Mouse (Mus musculus): Measurements from ENCODE around the gene Il4ra.

Gene Il4ra

DNA sequence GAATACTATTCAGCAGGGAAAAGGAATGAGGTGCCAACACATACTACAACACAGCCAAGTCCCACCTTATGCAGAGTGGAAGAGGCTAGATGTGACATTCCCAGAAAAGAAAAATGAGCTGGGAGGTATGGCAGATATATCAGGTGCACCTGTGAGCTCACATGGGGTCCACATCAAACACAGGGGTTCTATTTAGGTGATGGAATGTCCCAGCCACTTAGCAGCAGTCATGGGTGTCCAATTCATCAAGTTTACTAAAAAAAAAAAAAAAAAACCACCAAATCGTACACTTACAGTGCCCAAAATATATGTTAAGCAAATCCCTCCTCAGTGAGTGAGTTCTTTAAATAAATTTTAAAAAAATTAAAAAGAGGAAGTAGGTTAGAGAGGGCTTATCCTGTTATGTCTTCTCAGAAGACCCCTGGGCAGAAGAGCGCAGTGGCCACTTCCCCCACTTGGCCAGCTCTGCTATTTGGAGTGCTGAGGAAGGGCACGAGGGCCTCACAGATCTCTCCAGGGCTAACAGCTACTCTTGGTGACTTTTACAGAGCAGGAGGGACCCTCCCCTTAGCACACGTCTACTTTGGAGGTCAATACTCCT, 47.6 kb downstream of the Il4ra start:
- peak; percentile 84 for DNase-seq (ENCODE audit: low read depth, low spot score)

DNA sequence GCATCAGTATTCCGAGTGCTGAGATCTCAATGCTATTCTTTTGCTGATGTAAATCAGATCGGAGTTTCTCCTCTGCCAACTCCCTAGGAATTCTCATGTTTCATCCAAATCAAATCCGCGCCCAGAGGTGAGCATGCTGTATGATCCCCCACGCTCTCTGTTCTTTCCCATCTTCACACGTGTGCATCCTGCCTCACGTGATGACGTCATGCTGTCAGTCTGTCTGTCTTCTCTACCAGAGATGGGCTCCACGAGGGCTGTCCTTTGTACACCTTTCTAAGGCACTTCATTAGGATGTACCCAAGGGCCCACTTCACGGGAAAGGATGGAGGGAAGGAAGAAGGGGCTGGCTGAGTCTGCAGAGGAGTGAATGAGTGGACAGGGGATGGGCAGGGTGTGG, 48.2 kb downstream of the Il4ra start:
- DNase-seq (ENCODE audit: low read depth, low spot score), result peak; percentile 46

DNA sequence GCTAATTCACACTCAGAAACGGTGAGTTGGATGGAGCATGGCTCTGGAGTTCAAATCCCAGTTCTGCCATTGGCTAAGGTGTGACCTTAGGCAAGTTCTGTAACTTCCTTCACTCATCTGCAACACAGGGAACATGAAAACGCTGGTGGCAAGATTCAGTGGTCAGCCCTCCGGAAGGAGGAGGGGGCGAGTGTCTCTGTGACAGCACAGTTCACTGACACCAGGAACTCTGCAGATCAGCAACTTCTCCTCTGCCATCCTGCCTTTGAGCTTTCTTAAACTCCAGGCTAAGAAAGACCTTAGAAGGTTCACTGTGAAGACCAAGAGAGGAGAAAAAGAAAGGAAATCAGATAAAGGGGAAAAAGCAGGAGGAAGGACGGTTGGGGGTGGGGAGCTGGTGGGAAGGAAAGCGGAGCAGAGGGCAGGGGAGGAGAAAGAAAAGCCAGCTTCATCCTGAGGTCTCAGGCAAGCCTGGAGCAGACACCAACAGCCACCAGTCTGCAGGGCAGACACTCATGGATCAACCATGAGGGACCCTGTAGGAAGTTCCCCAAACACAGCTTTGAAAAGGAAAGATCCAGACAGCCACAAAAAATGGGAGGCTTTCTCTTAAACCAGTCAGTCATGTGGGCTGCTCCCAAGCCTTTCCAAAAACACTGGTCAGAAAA, 48.8 kb downstream of the Il4ra start:
- DNase-seq (ENCODE audit: low read depth, low spot score), result peak; percentile 46

DNA sequence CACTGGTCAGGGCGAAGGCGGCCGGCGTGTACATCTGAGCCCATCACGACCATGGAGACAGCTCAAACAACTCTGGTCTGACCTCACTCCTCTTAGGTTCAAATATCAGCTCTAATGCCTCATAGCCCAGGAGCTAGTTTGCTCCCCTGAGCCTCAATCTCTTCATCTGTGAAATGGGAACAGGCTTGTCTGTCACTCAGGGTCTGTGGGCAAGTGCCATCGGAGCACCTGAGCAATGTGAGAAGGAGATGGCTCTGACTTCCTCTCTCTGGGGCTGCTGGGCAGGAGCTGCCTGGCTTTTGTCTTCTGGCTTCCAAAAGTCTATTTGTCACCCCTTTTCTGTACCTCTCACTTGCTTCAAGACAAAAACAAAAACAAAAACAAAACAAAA, 49.4 kb downstream of the Il4ra start:
- DNase-seq (ENCODE audit: low read depth, low spot score), result peak; percentile 56

DNA sequence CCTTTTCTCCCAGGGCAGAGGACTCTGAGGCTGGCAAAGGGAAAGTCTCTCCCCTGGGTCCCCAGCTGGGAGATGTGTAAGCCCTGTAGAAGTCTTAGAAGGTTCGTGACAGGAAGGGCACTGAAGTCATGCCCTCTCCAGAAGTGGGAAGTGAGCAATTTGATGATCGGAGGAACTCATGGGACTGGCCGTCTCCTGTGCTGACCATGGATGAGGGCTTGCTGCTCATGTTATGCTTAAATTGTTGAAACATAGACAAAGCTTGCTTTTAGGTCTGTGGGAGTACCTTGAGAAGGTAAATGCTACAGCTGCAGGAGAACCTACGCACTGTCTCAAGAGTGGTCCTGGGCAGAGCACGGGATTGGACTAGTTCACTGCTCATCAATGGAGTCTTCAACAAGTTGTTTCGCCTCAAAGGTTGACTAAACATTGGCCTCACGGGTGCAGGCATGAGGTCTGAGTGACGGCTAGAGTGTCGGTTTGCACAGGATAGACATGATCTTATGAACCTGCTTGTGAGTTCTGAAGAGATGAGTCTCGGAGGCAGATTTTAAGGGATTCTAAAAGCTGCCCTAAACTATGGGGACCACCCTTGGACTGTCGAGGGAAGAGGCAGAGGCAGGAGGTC, 50.0 kb downstream of the Il4ra start:
- peak; percentile 75 for DNase-seq (ENCODE audit: low read depth, low spot score)

DNA sequence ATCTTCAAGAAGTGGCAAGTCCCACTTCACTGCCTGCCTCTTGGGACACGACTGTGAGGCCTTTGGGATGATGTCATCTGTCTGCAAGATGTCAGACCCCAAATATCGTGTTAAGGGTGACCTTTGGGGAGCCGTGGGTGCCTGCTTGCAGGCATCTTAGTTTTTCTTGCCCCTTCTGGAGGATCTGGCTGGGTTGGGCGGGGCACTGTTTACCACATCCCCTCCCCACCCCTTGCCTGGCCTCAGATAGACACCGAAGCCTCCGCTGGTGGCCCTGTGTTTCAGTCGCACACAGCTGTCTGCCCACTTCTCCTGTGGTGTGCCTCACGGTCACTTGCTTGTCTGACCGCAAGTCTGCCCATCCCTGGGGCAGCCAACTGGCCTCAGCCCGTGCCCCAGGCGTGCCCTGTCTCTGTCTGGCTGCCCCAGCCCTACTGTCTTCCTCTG, 51.3 kb downstream of the Il4ra start, which contains the start of gene Il21r:
Gene Il21r (plus strand): TSS at position 245 of the 447 bp plus-strand sequence.
- peak; percentile 89 for DNase-seq (ENCODE audit: low read depth, low spot score)

DNA sequence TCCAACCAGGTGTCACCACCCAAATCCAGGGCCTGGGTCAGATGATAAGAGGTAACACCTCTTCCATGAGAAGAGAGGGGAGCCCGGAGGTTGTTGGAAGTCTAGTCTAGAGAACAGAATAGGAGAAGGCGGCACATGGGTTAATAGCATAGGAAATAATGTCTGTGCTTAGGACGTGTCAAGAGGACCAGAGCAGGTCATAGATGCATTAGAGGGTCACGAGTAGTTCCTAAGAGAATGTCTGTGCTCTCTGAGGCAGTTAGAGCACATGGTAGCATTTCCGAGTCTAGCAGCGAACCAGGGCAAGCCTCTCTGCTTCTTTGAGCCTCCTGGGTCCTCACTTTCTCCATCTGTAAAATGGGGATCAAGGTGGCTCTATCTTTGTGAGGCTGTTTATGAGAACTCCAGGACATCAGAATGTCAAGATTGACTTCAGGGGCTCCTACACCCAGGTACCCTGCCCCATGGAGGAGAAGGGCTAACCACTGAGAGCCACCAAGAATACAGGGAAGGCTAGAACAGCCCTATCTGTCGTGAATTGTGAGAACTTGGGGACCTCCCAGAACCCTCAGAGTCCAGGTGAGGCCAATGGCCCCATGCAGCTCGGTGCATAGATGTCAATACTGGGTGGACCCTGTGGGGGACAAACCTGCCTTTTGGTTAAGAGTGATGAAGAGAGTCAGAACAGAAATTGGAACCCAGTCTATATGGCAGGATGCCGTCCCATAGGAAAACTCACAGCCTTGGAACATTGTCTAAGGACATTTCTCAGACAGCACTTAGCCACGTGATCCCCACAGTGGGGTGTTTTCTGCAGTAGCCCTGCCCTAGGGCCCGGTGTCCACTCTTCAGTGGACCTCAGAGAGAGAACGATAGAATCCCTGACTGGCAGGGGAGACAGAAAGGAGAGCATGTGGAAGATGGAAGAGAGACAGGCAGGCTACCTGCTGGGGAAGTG, 52.7 kb downstream of the Il4ra start:
- DNase-seq (ENCODE audit: low read depth, low spot score), result peak; percentile 76

DNA sequence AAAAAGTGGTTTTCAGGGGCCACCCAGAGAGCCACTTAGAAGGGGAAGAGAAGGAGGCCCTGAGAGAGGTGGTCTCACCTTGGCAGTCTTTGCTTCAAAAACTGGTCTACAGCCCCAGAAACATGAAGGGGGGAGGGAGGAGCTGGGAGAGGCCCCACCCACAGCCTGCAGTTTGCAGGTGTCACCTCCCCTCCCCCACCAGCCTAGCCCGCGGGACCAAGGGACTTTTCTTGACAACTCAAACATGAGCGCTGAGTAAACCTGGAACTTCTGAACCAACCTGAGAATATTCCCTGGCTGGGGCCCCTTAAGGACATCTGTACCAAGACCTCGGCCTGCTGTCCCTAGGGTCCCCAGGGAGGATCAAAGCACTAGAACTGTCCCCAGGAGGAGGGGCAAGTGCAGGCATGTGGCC, 53.8 kb downstream of the Il4ra start:
- DNase-seq (ENCODE audit: low read depth, low spot score), result peak; percentile 96

DNA sequence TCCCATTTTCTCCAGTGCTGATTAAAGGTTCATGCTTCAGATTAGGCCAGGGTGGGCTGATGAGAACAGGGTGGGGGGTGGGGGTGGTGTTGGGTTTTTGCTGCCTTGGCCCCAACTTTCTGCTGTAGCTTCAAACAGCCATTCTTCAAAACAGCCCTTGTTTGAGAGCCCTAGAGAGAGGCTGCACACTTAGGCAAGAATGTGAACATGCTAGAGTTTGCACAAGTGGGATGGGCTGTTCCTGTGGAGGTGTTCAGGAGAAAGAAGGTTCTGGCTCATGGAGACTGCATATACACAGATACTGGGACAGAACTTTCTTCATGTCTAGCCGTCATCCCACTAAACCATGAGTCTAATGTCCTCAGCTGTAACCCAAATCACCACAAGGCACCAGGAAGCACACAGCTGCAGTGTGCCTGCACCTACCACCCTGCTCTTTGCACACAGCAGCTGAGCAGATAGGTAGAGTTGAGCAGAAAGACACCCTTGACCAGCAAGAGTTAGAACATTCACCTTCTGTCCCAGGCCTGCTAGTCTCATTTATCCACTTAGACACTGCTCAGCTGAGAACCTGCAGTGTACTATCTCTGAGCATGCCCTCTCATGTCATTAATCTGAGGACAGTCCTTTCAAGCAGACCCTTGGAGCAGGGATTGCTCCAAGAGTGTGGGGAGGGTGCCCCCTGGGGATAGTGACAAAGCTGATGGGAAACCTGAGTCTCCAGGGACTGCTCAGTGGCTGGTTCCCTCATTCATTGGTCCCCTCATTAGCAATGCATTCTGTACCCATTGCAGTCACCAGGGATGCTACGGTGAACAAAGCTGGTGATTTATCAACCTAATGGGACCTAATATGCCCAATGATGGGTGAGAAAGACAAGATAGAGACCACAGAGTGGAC, 54.6 kb downstream of the Il4ra start:
- DNase-seq (ENCODE audit: low read depth, low spot score), result peak; percentile 61

DNA sequence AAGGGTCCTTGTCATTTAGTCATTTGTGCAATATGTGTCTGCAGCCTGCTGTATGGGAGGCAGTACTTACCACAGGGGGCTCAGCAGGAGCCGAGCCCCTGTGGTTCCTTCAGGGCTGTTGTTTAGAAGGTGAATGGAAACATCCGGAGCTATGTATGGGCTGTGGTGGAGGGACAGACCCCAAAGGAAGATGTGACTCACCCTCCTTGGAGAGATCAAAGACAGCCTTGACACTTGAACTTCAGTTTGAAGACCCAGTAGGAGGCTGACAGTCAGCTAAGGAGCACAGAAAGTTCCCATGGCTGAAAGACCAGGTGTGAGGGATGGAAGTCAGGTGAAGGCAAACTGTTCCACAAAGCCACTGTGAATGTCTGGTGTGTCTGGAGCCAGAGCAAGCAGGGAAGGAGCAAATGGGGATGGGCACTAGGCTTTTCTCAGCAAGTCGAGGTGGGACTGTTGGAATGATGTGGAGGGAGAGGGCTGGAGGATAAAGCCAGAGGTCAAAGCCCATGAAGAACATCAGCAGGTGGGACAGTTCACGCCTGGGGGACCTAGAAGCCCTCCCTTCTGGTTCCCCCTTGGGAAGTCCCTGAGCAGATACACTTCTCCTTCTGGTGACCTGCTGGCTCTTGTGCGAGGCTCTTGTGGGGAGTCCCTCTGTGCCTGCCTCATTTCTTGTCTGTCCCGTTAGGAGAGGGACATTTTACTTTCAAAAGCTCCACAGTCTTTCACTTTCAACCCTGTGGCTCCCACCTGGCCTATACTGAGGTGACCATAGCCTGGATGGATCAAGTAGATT, 55.7 kb downstream of the Il4ra start:
- peak; percentile 89 for DNase-seq (ENCODE audit: low read depth, low spot score)

DNA sequence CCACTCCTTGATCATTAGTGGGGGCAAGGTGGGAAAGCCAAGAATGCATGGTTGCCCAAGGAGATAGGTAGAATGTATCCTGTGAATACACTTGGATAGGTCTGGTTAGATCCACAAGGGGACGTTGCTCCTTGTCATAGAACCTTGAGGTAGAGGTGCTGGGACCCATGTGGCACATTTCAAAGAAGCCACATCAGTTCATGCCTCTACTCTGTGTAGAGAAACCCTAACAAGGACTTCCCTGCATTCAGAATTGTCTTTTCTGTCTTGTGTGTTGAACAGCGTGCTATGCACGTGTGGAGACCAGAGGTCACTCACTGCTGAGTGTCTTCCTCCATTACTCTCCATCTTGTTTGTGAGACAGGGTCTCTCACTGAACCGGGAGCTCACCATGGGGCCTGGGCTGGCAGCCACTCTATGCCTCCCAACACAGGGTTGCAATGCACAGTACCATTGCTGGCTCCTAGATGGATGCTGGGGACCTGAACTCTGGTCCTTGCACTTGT, 56.3 kb downstream of the Il4ra start:
- DNase-seq (ENCODE audit: low read depth, low spot score), result no peak

DNA sequence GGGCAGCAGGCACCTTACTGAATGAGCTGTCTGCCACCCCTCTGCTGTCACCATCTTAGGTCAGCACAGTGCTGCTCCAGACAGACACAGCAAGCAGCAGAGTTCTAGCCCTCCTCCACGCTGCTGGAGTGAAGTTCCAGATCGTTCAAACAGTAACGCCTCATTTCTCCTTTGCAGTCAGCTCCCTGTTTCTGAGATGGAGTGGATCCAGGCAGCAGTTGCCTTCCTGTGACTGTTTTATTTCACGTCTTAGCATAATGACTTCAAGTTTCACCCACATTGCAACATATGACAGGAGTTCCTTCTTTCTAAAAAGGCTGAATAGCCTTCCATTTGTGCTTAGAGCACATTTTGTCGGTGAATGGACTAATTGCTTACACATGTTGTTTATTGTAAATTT, 61.7 kb downstream of the Il4ra start:
- no peak for DNase-seq (ENCODE audit: low read depth, low spot score)

DNA sequence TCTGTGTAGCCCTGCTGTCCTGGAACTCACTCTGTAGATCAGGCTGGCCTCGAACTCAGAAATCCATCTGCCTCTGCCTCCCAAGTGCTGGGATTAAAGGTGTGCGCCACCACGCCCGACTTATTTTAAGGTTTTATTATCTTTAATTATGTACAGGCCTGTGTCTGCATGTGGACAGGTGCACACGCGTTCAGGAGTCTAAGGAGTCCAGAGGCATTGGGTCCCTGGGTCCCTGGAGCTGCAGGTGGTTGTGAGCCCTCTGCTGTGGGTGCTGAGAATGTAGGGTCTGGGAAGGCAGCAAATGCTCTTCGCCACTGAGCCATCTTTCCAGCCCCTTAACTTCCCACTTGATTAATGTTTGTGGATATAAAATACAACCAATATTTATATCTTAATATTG, 63.5 kb downstream of the Il4ra start:
- no peak for DNase-seq (ENCODE audit: low read depth, low spot score)

DNA sequence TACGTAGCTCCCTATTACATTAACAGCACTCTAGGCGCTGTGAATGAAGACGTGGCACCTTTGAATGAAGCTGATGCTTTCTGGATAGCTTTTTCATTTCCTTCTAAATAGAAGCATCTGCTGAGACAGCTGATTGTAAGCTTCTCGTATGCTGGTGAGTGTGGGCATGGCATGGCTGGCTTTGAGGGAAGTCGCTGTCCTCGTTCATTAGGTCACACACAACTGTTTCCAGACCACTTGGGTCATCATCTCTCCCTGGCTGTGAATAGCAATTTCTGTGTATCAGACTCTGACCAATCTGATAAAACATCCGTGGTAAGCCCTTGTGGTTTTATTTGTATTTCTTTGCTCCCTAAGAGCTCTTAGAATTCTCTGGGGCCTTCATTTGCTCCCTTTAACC, 66.1 kb downstream of the Il4ra start:
- DNase-seq (ENCODE audit: low read depth, low spot score), result no peak

DNA sequence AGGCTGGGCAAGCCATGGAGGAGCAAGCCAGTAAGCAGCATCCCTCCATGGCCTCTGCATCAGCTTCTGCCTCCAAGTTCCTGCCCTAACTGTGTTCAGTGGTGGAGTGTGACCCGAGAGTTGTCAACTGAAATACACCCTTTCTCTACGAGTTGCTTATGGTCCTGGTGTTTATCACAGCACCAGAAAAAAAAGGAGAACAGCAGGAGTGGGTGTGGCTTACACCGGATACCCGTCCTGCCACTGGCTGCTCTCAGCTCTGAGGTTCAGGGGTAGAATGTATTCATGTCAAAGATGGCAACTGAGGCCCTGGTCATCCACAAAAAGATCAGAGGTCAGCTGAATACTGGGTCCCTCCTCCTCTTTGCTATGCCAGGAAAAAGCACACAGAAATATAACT, 68.2 kb downstream of the Il4ra start:
- no peak for DNase-seq (ENCODE audit: low read depth, low spot score)

DNA sequence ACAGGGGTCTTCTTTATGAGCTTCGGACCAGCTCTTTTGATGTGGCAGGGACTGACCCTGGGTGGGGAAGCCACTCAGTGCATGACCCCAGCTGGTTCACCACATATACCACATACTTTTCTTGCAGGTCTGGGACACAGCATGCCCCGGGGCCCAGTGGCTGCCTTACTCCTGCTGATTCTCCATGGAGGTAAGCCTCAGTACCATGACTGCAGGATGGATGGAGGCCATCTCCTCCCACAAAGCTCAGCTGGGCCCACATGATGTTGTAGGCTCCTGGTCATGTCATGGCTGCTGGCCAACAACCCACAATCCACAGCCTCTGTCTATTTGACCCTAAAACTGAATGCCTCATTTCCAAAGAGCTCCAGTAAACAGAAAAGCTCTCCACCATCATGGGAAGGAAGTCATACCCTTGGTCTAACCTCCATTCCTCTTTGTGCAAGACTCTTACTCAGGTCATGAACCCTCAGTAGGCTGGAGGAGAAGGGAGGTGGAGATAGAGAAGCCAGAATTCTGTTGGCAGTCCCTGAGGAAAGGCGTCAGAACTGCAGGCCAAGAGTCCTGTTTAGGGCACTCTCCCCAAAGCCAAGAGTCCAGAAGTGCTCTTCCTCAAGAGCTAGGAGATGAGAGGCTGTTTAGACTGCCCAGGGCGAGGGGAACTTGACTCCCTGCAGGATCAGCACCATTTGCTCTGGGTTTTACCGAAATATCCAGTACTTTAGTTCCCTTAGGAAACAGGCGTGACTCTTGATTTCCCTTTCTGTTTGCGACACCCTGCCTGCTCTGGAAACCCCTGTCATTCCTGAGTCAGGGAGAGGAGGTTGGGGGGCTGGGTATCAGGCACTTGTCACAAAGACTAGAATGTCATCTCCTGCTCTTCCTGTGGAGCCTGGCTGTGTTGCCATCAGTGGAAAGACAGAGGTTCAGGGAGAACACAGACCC, 71.1 kb downstream of the Il4ra start:
- DNase-seq (ENCODE audit: low read depth, low spot score), result no peak

DNA sequence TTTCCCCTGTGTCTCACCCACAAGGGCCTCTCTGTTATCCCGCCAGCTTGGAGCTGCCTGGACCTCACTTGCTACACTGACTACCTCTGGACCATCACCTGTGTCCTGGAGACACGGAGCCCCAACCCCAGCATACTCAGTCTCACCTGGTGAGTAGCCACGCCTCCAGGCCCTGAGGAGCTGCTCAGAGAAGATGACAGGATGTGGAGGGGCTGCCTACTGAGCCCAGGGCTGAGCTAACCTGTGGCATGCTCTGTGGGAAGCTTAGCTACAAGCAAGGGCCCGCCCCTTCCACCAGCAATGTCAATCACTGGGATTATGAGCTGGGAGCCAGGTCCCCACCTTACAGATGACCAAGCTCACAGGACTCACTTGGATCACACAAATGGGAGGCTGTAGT, 73.3 kb downstream of the Il4ra start:
- no peak for DNase-seq (ENCODE audit: low read depth, low spot score)

DNA sequence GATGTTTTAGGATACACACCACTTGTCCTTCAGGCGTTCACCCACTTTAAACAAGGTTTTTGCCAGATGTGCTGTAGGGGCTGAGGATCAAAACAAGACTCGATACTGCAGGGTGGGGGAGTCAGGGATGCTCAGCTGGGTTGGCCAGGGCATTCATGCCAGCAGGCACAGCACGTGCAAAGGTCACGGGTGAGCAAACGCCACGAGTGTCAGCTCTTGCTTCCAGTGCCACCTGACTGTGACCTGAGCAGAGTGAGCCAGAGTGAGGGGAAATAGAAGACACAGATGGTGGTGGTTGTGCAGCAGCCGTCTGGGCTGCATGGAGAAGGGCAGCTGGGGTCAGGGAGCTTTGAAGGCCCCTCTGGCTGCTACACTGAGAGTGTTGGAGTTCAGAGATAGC, 73.9 kb downstream of the Il4ra start:
- DNase-seq (ENCODE audit: low read depth, low spot score), result peak; percentile 41
